Mouse (Mus musculus) embryonic stem cell, embryonic (primary cell): ENCODE data around the gene Tead2.

Experiments
- CTCF ChIA-PET, 4 experiments: fragments of 300-600 bp in 2 of 4; fragments of 350-600 bp in 2 of 4; sonication (Branson Sonifier 250); formaldehyde crosslinking; loops; one replicate each; lab custom pipeline; 2022; ENCODE audit warnings: inconsistent platforms in 2 of 4; lab: Charles Lee
- POLR2A ChIA-PET, 4 experiments: fragments of 300-600 bp in 2 of 4; fragments of 350-600 bp in 2 of 4; sonication (Branson Sonifier 250); formaldehyde crosslinking; loops; one replicate each; lab custom pipeline; 2022; ENCODE audit warnings: antibody characterized with exemption in 4 of 4, inconsistent platforms in 1 of 4; lab: Charles Lee

Gene Tead2

DNA sequence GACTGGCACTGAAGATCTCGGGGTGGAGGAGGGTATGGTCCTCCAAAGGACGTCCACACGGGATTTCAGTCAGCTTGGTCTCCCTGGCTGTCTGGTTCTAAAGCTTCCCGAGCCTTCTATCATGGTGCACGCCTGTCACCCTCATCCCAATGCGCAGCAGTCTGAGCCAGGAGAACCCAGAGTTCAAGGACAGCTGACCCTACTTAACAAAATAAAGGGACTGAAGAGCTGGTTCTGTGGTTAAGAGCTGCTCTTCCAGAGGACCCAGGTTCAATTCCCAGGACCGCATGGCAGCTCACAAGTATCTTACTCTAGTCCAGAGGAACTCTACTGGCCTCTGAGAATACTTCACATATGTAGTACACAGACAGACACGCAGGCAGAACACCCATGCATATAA is 13.5 kb downstream of the Tead2 start:
- CTCF ChIA-PET = interaction anchor here in 3 of 4 experiments (0.5 to 2.3 kb wide), 16 partner anchors 21 to 357 kb away, joined by 3 to 9 read pairs (median 3); partner anchors contain the start of genes Aldh16a1 (in 1 of the 3), Ccdc155 (in 1 of the 3), Flt3l (in 1 of the 3) and Gm45713 (in 1 of the 3)
- POLR2A ChIA-PET = interaction anchor here (0.6 to 4.6 kb wide), 53 partner anchors 9 to 739 kb away, joined by 3 to 29 read pairs (median 4); partner anchors contain the start of genes Tead2 (in 4 of the 4), Cd37 (in 3 of the 4), Aldh16a1 (in 2 of the 4) and Ccdc155 (in 2 of the 4)

DNA sequence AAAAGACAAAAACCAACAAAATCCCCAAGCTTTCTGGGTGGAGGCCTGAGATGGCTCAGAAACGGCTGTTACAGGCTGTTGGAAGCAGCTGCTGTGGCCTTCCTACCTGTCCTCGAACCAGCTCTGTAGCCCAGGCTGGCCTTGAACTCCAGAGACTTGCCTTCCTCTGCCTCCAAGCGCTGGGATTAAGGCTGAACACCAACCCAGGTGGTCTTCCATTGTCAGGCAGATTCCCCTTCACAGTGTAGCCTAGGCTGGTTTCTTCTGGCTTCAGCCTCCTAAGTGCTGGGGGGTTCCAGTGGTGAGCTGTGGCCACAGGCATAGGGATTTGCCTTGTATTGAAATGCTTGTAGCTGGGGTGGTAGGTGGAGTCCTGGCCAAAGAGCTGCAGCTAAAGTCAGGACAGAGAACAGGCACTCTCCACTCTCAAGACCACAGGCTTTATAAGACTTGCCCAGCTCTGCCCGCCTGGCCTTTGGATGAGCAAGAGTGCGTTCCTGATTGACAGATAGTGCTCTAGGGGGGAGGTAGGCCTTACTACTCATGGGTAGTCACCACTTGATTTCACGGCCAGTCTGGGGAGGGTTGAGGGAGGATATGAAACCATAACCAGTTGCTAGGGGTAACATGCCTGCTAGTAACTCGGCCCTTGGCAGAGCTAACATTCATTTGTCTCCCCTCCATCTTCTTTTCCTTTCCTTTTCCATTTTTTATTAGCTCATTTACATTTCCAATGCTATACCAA is 14.1 kb downstream of the Tead2 start:
- CTCF ChIA-PET = interaction anchor here in 3 of 4 experiments (0.5 to 2.3 kb wide), 16 partner anchors 22 to 357 kb away, joined by 3 to 9 read pairs (median 3); partner anchors contain the start of genes Ccdc155 (in 2 of the 3), Aldh16a1 (in 1 of the 3), Flt3l (in 1 of the 3) and Gm45713 (in 1 of the 3)
- POLR2A ChIA-PET = interaction anchor here (0.6 to 4.6 kb wide), 58 partner anchors 9 to 1636 kb away, joined by 3 to 29 read pairs (median 4); partner anchors contain the start of genes Tead2 (in 4 of the 4), Cd37 (in 3 of the 4), Aldh16a1 (in 2 of the 4) and Ccdc155 (in 2 of the 4)

GRCm38 (mm10) chr7:45231192-45231591 is 15.6 kb downstream of the Tead2 start:
- CTCF ChIA-PET = interaction anchor here (0.6 to 1.2 kb wide), 8 partner anchors 27 to 385 kb away, joined by 3 to 4 read pairs (median 4); no protein-coding TSS in a partner anchor
- POLR2A ChIA-PET = interaction anchor here (0.6 to 4.6 kb wide), 32 partner anchors 9 to 398 kb away, joined by 3 to 27 read pairs (median 4); partner anchors contain the start of genes Slc6a16 (in 3 of the 4), Tead2 (in 2 of the 4), Aldh16a1 (in 1 of the 4) and Ftl1 (in 1 of the 4)

DNA sequence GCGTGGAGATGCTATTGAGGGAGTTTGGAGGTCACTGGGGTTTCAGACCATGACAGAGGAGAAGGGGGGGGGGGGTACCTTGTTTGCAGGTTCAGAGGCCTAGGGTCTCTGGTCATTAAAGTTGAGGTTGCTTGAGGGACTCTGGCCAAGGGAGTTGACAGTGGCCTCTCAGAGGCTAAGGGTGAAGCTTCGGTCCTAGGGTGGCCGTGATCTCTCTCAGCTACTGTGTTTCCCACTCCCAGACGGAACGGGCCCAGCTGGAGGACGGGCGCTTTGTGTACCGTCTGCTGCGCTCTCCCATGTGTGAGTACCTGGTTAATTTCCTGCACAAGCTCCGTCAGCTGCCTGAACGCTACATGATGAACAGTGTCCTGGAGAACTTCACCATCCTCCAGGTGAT is 16.4 kb downstream of the Tead2 start:
- ChIA-PET POLR2A (interaction anchor here (0.6 to 4.6 kb wide), 14 partner anchors 9 to 357 kb away, joined by 3 to 27 read pairs (median 4); partner anchors contain the start of genes Slc6a16 (in 2 of the 4), Ftl1 (in 1 of the 4), Slc17a7 (in 1 of the 4) and Tead2 (in 1 of the 4)), CTCF (interaction anchor here in 2 of 4 experiments (0.6 to 1.2 kb wide), 4 partner anchors 47 to 357 kb away, joined by 3 to 4 read pairs (median 3); no protein-coding TSS in a partner anchor)

DNA sequence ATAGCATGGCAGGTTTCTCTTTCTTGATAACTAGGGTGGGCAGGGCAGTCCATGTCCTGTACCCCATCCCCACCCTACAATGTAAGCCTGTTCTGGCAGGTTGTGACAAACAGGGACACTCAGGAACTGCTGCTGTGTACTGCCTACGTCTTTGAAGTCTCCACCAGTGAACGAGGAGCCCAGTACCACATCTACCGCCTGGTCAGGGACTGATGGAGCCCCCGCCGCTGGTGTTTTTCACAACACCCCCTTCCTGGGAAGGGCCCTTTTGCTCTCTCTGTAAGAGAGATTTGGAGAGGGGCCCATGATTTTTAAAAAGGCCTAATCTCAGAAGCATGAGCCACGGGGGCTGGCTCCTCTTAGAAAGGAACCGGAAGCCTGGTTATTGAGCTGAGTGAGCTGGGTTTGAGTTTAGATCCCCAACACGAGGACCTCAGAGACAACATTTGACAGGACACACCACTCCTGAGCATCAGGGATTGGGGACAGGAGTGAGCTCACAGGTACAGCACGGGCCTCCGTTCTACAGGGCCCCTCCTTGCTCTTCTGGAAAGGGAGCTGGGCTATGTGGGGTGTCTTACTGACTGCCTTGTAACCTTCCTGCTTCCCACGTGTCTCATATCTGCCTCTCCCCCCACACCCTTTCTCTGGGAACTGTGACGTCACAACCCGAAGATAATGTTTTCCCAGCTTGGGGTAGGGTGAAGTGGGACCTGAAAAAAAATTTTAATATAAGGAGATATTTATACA is 17.3 kb downstream of the Tead2 start:
- CTCF ChIA-PET = interaction anchor here in 3 of 4 experiments (0.5 to 1.2 kb wide), 5 partner anchors 14 to 108 kb away, joined by 3 to 4 read pairs (median 3); partner anchors contain the start of gene Tead2 (in 1 of the 3)
- POLR2A ChIA-PET = interaction anchor here (0.7 to 4.6 kb wide), 14 partner anchors 8 to 765 kb away, joined by 3 to 27 read pairs (median 4); partner anchors contain the start of genes Aldh16a1 (in 2 of the 4), Pih1d1 (in 2 of the 4), Tead2 (in 2 of the 4) and Josd2 (in 1 of the 4)

GRCm38 (mm10) chr7:45233580-45234332 is 18.2 kb downstream of the Tead2 start:
- POLR2A ChIA-PET = interaction anchor here (0.5 to 3.7 kb wide), 31 partner anchors 8 to 766 kb away, joined by 3 to 21 read pairs (median 4); partner anchors contain the start of genes Tead2 (in 3 of the 4), Aldh16a1 (in 2 of the 4), Pih1d1 (in 2 of the 4) and Ccdc155 (in 1 of the 4)
- CTCF ChIA-PET = interaction anchor here in 2 of 4 experiments (0.7 to 2.7 kb wide), 6 partner anchors 18 to 171 kb away, joined by 3 to 8 read pairs (median 4); partner anchors contain the start of gene Tead2 (in 1 of the 2)

DNA sequence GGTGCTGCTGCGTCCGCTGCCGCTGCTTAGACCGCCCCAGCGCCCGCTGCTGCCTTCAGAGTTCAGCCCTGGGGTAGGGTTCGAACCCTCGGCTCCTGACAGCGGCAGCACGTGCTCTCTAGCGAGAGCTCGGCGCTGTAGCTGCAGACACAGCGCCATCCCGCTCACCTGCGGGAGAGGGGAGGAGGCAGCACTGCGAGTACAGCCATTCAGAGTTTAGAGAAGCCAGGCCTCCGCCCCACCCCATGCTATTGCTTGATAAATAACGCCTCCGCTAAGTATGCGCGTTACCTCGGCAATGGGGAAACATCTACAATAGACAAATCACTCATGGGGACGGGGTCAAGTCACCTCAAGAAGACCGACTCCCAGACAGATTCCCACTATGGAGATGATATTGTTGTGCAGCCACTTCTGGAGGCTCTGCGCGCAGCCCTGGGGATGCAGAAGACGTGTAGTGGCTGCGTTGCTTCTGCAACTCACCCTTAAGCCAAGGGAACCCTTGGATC is 18.8 kb downstream of the Tead2 start:
- ChIA-PET POLR2A (interaction anchor here (0.6 to 3.7 kb wide), 39 partner anchors 7 to 486 kb away, joined by 3 to 21 read pairs (median 4); partner anchors contain the start of genes Tead2 (in 3 of the 4), Ccdc155 (in 2 of the 4), Aldh16a1 (in 1 of the 4) and Fcgrt (in 1 of the 4)), CTCF (interaction anchor here in 3 of 4 experiments (0.6 to 2.7 kb wide), 7 partner anchors 19 to 480 kb away, joined by 3 to 8 read pairs (median 4); partner anchors contain the start of gene Tead2 (in 1 of the 3))

DNA sequence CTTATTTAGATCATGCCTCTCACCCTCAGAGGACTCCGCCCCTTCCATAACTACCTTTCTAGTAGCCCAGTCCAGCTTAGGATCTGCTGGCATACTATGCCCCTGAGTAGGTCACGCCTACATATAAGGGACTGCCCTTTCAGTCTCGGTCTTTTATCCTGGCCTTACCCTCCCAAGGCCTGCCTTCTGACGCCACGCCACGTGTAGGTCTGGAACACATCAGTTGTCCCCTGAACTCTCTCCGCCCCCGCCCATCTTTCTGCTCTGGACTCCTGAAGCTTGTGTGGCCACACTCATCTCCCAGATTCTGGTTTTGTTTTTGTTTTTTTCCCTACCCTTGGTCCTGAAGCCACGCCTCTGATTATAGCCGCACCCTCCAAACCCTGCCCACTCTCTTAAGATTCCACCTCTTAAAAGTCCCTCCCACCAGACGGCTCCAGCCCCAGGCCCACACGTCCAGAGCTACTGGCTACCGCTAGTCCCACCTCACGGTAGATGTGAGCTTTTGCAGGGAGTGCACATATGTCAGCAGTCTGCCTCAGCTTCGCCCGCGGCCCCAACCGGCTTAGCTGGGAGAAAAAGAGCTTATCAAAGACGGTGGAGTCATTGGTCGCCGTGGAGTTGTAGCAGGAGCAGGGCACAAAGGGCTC is 19.5 kb downstream of the Tead2 start:
- ChIA-PET POLR2A (interaction anchor here (0.5 to 3.7 kb wide), 58 partner anchors 8 to 527 kb away, joined by 3 to 21 read pairs (median 4); partner anchors contain the start of genes Tead2 (in 3 of the 4), Ccdc155 (in 2 of the 4), Rras (in 2 of the 4) and Aldh16a1 (in 1 of the 4)), CTCF (interaction anchor here in 3 of 4 experiments (0.6 to 2.7 kb wide), 15 partner anchors 19 to 480 kb away, joined by 3 to 8 read pairs (median 3); partner anchors contain the start of genes Ccdc155 (in 1 of the 3) and Tead2 (in 1 of the 3))

GRCm38 (mm10) chr7:45235656-45236180 is 20.2 kb downstream of the Tead2 start:
- ChIA-PET CTCF (interaction anchor here in 3 of 4 experiments (0.6 to 2.7 kb wide), 15 partner anchors 28 to 360 kb away, joined by 3 to 8 read pairs (median 3); partner anchors contain the start of gene Ccdc155 (in 1 of the 3)), POLR2A (interaction anchor here in 3 of 4 experiments (0.5 to 3.7 kb wide), 56 partner anchors 8 to 527 kb away, joined by 3 to 21 read pairs (median 4); partner anchors contain the start of genes Tead2 (in 3 of the 3), Rras (in 2 of the 3), Aldh16a1 (in 1 of the 3) and Ccdc155 (in 1 of the 3))

- ChIA-PET POLR2A (interaction anchor here (0.5 to 4.0 kb wide), 22 partner anchors 9 to 251 kb away, joined by 3 to 24 read pairs (median 4); partner anchors contain the start of genes Ccdc155 (in 1 of the 4), Prmt1 (in 1 of the 4) and Tead2 (in 1 of the 4)), CTCF (interaction anchor here in 3 of 4 experiments (0.5 to 1.4 kb wide), 5 partner anchors 65 to 249 kb away, joined by 3 to 6 read pairs (median 3); no protein-coding TSS in a partner anchor)
Measured at GRCm38 (mm10) chr7:45237747-45238699, 22.5 kb downstream of the Tead2 start.

GRCm38 (mm10) chr7:45238723-45239496 is 23.4 kb downstream of the Tead2 start, which contains the start of gene Cd37:
Cd37 (minus strand) TSS chr7:45239115.
- ChIA-PET CTCF (interaction anchor here in 1 of 4 experiments (1.1 to 1.4 kb wide), 2 partner anchors 76 to 250 kb away, joined by 3 read pairs; no protein-coding TSS in a partner anchor), POLR2A (interaction anchor here (0.6 to 4.0 kb wide), 21 partner anchors 10 to 721 kb away, joined by 3 to 24 read pairs (median 4); partner anchors contain the start of genes Aldh16a1 (in 1 of the 4), Ccdc155 (in 1 of the 4), Prmt1 (in 1 of the 4) and Sphk2 (in 1 of the 4))

- ChIA-PET CTCF (interaction anchor here (0.6 to 1.8 kb wide), 7 partner anchors 60 to 1045 kb away, joined by 3 to 10 read pairs (median 5); no protein-coding TSS in a partner anchor), POLR2A (interaction anchor here in 3 of 4 experiments (0.5 to 4.0 kb wide), 18 partner anchors 9 to 1335 kb away, joined by 3 to 27 read pairs (median 4); partner anchors contain the start of genes Aldh16a1 (in 2 of the 3) and Ftl1 (in 1 of the 3))
Measured at GRCm38 (mm10) chr7:45240109-45240508, 24.6 kb downstream of the Tead2 start.
